Mouse (Mus musculus): Measurements from ENCODE around the gene Fam20a.

DNA sequence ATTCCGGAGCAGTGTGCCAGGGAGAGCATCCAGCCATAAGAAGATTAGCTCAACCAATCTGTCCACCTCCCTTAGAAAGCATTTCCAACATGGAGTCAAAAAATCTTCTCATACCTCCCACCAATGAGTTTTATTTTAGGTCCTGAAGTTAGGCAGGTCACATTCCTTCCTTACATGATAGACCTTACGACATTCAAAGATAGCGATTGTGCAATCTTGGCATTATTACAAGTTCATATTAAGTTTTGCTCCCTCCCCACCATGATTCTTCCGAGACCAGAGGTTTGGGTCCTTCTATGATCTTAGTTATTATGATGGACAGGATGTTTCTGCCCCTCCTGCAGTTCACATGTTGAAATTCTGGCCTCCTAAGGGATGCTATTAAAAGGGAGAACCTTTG is 32.5 kb downstream of the Fam20a start:
- no peak for TF ChIP-seq CTCF (IDR thresholded peaks at IDR 0.05; ENCODE audit: control insufficient read depth, insufficient read depth, insufficient read length)
- no peak for TF ChIP-seq MAX (IDR thresholded peaks at IDR 0.05)
- no peak for TF ChIP-seq USF1 (IDR thresholded peaks at IDR 0.05; ENCODE audit: low read depth)

All from C2C12 (cell line).